Mouse (Mus musculus) stomach, postnatal 0 days (tissue): Measurements from ENCODE around the gene Mturn. TPM values are rescaled to one million over a fixed set of nuclear protein-coding genes. Genes with fewer than 3 reads are reported as not detected.
A peak's percentile ranks its signal among the peaks of the same experiment; 100 is the strongest.

Experiments
- ATAC-seq: fragments of 200-750 bp; cut with Nextera tagmentation; 2 replicates; pipeline ENCODE4 v1.8.0; 2017; ENCODE audit not compliant: low FRiP score, low TSS enrichment
- DNase-seq: peaks from one replicate; pipeline ENCODE4 v3.0.0-alpha.2; 2016; ENCODE audit warnings: low spot score
- H3K27ac ChIP-seq: fragments of 300-500 bp; sonication (generic); replicated peaks from 2 replicates; pipeline ENCODE4 v1.5.1; 2014; ENCODE audit warnings: mild to moderate bottlenecking, control low read depth
- H3K27me3 ChIP-seq: fragments of 300-500 bp; sonication (generic); 2 replicates; pipeline ENCODE4 v1.6.1; 2014; ENCODE audit warnings: low read length; ENCODE audit not compliant: control insufficient read depth, insufficient read depth
- H3K36me3 ChIP-seq: fragments of 300-500 bp; sonication (generic); 2 replicates; pipeline ENCODE4 v1.6.1; 2014; ENCODE audit warnings: low read length, mixed read lengths; ENCODE audit not compliant: control insufficient read depth, insufficient read depth
- H3K4me1 ChIP-seq: fragments of 300-500 bp; sonication (generic); replicated peaks from 2 replicates; pipeline ENCODE4 v1.6.1; 2014; ENCODE audit warnings: antibody characterized with exemption; ENCODE audit not compliant: control insufficient read depth, insufficient read depth
- H3K4me2 ChIP-seq: fragments of 300-500 bp; sonication (generic); replicated peaks from 2 replicates; pipeline ENCODE4 v1.6.1; 2014; ENCODE audit warnings: low read depth, mild to moderate bottlenecking, control low read depth, moderate library complexity
- H3K4me3 ChIP-seq: fragments of 300-500 bp; sonication (generic); 2 replicates; pipeline ENCODE4 v1.5.1; 2014; ENCODE audit warnings: low read depth, low read length, control low read depth
- H3K9ac ChIP-seq: fragments of 300-500 bp; sonication (generic); 2 replicates; pipeline ENCODE4 v1.6.1; 2014; ENCODE audit warnings: mild to moderate bottlenecking, low read length, control low read depth, mixed read lengths
- H3K9me3 ChIP-seq: fragments of 300-500 bp; sonication (generic); 2 replicates; pipeline ENCODE4 v1.6.1; 2016; ENCODE audit warnings: low read length; ENCODE audit not compliant: control insufficient read depth
- CTCF ChIP-seq: IDR thresholded peaks from 2 replicates; pipeline ENCODE4 v1.5.1; 2016; ENCODE audit warnings: antibody characterized with exemption, low read depth, mild to moderate bottlenecking, moderate library complexity
- EP300 ChIP-seq: optimal IDR thresholded peaks from 2 replicates; pipeline ENCODE3; 2016; ENCODE audit warnings: antibody characterized with exemption
- WGBS: fragments of 180-500 bp; shearing (Covaris S2); extraction: QIAGEN DNeasy Blood & Tissue Kit; methylation state at CpG from one replicate; pipeline ENCODE4 v1.1.7; 2014; 5-methylcytosine and 5-hydroxymethylcytosine counted together
- polyA plus RNA-seq: library from polyadenylated mRNA; unstranded; fragments of >200 nt; fragmentation: Nextera tagmentation; extraction: Ambion mirVana; gene quantifications from 2 replicates; pipeline ENCODE4 v1.2.1, GENCODE M21; 2015

Mturn gene
- polyA plus RNA-seq: 3.3 and 4.0 TPM in 2 replicates

DNA sequence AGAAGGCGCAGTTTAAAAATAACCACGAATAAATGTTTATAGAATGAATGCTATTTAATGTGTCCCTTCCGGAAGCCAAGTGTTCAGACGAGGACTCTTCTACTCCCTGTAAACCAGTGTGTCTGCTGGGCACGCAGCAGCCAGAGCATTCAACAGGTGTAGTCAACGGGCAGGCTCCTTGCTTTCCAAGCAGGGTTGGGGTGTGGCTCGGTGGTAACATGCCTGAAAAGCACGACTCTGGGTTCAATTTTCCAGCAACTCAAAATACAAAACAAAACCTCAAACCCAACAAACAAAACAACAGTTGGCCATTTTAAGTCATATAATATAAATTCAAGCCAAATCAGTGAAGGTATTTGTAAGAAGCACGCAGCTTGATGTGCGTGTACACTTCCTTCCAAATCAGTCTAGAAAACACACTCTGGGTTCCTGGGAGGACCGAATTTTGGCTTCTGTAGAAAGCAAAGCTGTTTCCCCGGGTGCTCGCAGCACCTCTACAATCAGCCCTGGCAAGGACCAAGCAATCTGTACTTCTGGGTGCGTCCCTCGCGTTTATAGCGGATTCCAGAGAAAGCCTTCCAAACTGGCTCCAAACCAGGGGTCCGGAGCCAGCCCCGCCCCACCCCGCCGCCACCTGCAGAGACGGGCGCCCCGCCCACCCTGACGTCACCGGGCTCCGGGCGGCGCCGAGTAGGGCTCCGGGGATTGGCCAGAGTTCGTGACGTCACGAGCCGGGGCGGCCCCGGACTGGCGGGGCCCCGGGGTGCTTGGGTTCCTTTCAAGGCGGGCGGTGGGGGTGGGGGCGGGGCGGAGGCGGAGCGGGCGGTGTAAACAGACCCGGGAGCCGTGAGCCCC is at the start of gene Mturn:
Gene Mturn, plus strand, starts transcription at position 734 of the 855 bp plus-strand sequence.
- 3% methylated on average over 42 of the region's 48 CpGs for WGBS
- H3K36me3 ChIP-seq: no peaks in the 10 kb centered on the region
- H3K4me2 ChIP-seq: peak within 1 kb of the TSS; percentile 96
- H3K9ac ChIP-seq: peak within 1 kb of the TSS; percentile 65
- peak within 1 kb of the TSS; percentile 78 for H3K27ac ChIP-seq
- H3K27me3 ChIP-seq: no peaks in the 10 kb centered on the region
- DNase-seq (peak; percentile 99), ATAC-seq (peak; percentile 97)
- TF ChIP-seq EP300 (no peak), CTCF (no peak)
- peak within 1 kb of the TSS; percentile 76 for H3K4me3 ChIP-seq
- H3K4me1 ChIP-seq: no peaks in the 10 kb centered on the region
- H3K9me3 ChIP-seq: no peaks in the 10 kb centered on the region

DNA sequence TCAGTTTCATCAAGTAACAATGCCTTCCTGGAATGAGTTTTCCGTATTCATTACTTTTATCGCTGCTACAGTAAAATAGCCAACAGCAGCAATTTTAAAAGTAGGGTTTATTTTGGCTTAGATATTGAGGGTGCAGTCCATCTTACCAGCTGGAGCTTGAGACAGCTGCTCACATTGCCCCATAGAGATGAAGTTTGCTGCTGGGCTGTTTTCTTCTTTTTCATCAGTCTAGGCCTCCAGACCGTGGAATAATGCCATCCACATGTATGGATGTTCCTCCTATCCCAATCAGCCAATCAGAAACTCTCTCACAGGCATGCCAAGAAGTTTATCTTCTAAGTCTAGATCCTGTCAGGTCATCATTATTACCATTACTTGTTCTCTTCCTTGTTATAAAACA is 41.5 kb upstream of the Mturn start:
- Histone ChIP-seq H3K36me3 (peaks cover 3% of the 10 kb centered on the region; the same call in 1 of the 2 replicates), H3K9me3 (no peaks in the 10 kb centered on the region), H3K27ac (no peak overlapping the region), H3K9ac (no peak overlapping the region), H3K4me3 (no peak overlapping the region), H3K4me1 (no peaks in the 10 kb centered on the region), H3K27me3 (no peaks in the 10 kb centered on the region), H3K4me2 (no peak overlapping the region)
- TF ChIP-seq CTCF (no peak), EP300 (no peak)
- ATAC-seq (no peak), DNase-seq (no peak)
- 90% methylated on average over 3 of the region's 3 CpGs for WGBS

- no peak for ATAC-seq
- Histone ChIP-seq H3K9ac (no peak overlapping the region), H3K27ac (no peak overlapping the region), H3K9me3 (no peaks in the 10 kb centered on the region), H3K4me3 (no peak overlapping the region), H3K36me3 (peaks cover 3% of the 10 kb centered on the region; the same call in 1 of the 2 replicates), H3K27me3 (no peaks in the 10 kb centered on the region), H3K4me2 (no peak overlapping the region), H3K4me1 (no peaks in the 10 kb centered on the region)
- TF ChIP-seq CTCF: no peak
- TF ChIP-seq EP300: no peak
- DNase-seq: no peak
- 82% methylated on average over 2 of the region's 2 CpGs for WGBS
Observed at GRCm38 (mm10) chr6:54641953-54642352, 39.5 kb upstream of the Mturn start.

DNA sequence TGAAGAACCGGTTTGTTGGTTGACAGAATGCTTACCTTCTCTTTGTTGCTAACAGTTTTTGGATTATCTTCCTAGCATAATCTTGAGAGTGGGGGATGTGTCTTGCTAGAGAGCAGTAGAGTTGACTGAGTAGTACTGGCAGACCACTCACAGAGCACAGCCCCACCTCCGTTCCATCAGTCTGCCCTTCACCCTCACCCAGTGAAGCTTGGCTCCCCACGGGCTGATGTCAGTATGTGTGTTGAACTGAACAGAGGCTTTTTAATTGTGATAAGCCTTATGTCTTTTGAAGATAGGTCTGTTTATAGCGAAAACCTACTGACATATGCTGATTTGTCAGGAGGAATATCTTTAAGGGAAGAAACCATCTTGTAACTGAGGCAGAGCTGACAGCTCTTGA is 38.2 kb upstream of the Mturn start:
- Histone ChIP-seq H3K9ac (no peak overlapping the region), H3K9me3 (no peaks in the 10 kb centered on the region), H3K36me3 (peaks cover 3% of the 10 kb centered on the region; the same call in 1 of the 2 replicates), H3K27ac (no peak overlapping the region), H3K27me3 (no peaks in the 10 kb centered on the region), H3K4me1 (no peaks in the 10 kb centered on the region), H3K4me2 (no peak overlapping the region), H3K4me3 (no peak overlapping the region)
- DNase-seq (no peak), ATAC-seq (no peak)
- 75% methylated on average over 4 of the region's 4 CpGs for WGBS
- TF ChIP-seq CTCF (no peak), EP300 (no peak)

GRCm38 (mm10) chr6:54655471-54656095 is 25.8 kb upstream of the Mturn start:
- no peak overlapping the region for H3K4me2 ChIP-seq
- no peak for TF ChIP-seq EP300
- no peak for TF ChIP-seq CTCF
- H3K36me3 ChIP-seq: no peaks in the 10 kb centered on the region
- DNase-seq (no peak), ATAC-seq (no peak)
- H3K9ac ChIP-seq: no peak overlapping the region
- WGBS: 60% methylated on average over 11 of the region's 11 CpGs
- H3K27ac ChIP-seq: no peak overlapping the region
- H3K4me3 ChIP-seq: no peak overlapping the region
- H3K27me3 ChIP-seq: no peaks in the 10 kb centered on the region
- no peaks in the 10 kb centered on the region for H3K4me1 ChIP-seq
- no peaks in the 10 kb centered on the region for H3K9me3 ChIP-seq

DNA sequence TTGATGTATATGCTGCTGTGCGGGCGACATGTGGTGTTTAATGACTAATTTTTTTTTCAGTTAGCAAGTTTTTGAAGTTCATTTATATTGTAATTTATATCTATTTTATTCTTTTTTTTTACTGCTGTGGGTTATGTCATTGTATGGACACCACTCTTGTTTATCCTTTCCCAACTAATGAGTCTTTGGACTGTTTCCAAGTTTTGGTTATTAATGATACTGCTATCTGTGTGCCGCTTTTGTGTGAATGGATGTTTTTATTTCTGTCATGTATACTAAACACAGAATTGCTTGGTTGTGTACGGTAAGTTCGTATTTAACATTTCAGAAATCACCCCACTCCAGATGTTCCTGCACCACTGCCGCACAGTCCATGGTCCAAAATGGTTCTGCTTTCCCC is 23.6 kb upstream of the Mturn start:
- no peaks in the 10 kb centered on the region for H3K36me3 ChIP-seq
- no peak overlapping the region for H3K4me3 ChIP-seq
- H3K4me2 ChIP-seq: no peak overlapping the region
- DNase-seq: no peak
- H3K4me1 ChIP-seq: no peaks in the 10 kb centered on the region
- no peak overlapping the region for H3K27ac ChIP-seq
- H3K9ac ChIP-seq: no peak overlapping the region
- TF ChIP-seq CTCF (no peak), EP300 (no peak)
- H3K27me3 ChIP-seq: no peaks in the 10 kb centered on the region
- WGBS: 63% methylated on average over 6 of the region's 6 CpGs
- H3K9me3 ChIP-seq: no peaks in the 10 kb centered on the region
- ATAC-seq: no peak
